Mouse (Mus musculus) 416B (cell line): ENCODE measurements at regions not wholly inside any gene's neighbourhood (a gene's known extent, or its start where the extent isn't known, plus 50 kb on each side); places are given as distances from the start of the nearest gene placed in this dataset.

Source experiments
- DNase-seq: peaks from one replicate; pipeline ENCODE4 v3.0.0; 2011; ENCODE audit warnings: low read depth

DNA sequence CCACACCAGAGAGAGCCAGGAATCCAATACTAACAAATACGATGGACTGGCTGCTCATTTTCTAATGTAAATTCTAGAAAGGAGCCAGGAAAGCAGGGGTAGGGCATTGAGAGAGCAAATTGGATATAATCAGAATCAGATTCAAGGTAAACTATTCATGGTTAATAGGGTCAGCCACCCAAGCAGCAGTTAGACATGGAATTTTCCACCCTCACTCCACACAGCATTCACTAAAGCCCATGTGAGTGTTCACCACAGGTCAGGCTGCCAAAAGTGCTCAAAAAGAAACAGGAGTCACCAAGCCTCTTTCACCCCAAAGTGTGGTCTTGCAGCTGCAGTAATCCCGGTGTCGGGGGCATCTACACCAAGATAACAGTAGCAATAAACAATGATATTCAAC is 596.9 kb downstream of the Tox3 start:
- no peak for DNase-seq

GRCm38 (mm10) chr8:89747726-89748125 is 600.4 kb downstream of the Tox3 start:
- DNase-seq, result no peak

- no peak for DNase-seq
These were observed 603.7 kb downstream of the Tox3 start for GRCm38 (mm10) chr8:89744267-89745028.

GRCm38 (mm10) chr8:89738657-89739056 is 609.5 kb downstream of the Tox3 start:
- no peak for DNase-seq

DNA sequence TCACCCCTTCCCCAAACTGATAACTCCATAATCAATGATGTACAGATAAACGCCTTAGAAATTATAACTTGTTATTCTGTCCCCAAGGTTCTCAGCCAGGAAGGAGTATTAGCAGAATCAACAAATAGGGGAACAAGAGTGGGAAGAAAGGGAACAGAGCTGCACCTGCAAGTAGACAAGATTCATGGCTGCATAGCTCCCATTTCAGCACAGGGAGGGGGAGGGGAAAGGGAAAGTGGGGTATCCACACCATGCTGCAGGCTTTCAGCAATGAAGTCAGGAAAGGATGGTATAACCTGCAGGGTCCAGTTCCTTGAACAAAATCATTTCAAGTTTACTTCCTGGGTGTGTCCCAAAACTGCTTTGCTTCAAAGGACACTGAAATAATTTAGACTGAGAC is 610.5 kb downstream of the Tox3 start:
- DNase-seq, result no peak

DNA sequence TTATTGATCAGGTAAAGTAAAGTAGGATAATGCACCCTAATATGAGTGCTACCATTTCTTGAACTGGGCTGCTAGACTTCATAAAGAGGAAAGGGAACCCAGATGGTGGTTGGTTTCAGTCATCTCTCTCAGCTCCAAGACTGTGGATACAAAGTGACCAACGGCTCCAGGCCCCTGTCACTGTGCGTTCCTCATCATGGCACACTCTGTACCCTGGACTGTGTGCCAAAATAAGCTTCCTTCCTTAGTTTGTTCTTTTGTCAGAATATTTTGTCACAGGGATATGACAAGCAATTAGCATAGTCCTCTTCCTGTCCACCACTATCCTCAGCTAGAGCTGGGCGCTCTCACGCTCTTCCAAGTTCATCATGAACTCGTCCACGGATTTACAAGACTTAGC is 620.9 kb downstream of the Tox3 start:
- no peak for DNase-seq

DNA sequence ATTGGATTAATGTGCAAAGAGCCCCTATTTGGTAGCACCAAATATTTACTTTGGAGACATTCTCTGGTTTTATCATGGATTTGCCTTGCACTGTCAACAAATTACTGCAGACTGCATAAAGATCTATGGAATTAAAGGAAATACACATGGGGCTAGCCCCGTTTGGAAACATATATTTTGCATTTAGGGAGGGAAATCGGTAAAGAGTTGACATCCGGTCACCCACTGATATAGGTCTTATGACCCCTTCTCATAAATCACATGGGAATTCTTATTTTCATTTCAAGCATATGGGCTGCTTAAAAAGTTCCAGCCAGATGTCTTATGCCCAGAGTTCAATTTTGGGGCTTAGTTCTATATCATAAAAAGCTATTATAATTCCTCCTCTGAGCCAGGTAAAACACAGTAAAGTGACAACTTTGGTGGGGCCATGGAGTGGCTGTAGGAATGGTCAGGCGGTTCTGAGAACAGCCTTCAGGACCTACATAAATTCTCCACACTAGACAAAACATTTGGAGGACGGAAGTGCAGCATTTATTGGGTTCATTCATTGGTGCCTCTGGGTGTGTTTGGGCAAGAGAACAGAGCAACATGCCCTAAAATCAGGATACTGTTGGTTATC is 626.3 kb downstream of the Tox3 start:
- no peak for DNase-seq

DNA sequence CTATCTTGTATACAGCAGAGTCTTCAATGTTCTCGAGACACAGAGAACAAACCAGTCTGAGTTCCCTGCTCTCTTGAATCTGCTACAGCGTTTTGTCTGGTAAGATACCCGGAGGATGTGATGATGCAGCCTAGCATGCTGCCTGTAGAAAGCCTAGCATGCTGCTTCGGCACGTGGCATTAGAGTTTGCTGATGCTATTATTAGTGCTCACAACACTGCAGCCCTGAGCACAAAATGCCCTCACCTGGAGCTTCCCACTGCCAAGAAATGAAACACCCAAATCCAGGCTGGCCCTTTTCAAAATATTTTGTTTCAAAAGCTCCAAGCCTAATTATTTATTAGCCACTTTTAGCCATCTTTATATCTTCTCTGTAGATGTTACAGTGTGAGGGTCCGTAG is 634.3 kb downstream of the Tox3 start:
- no peak for DNase-seq

- DNase-seq, result no peak
These were observed 640.7 kb downstream of the Tox3 start for GRCm38 (mm10) chr8:89707341-89707928.

- no peak for DNase-seq
These were observed 641.7 kb upstream of the Sall1 start for GRCm38 (mm10) chr8:89685696-89686095.

- no peak for DNase-seq
These were observed 637.0 kb upstream of the Sall1 start for GRCm38 (mm10) chr8:89680937-89681336.

DNA sequence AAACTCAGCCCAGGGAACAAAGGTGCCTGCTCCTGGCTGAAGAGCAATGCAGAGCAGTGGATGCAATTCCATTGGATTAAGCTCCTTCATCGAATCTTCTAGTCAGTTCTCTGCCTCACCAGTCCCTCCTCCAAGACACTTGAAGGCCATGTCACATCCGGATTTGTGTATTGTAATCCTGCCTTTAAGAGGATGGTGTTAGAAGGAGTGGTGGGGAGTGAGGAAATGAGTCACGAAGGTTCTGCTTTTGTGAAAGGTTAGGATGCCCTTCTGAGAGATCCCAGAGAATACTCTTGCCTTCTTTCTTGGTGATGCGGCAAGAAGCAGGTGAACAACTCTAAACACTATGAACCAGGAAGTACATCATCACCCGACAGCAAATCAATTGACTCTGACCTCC is 636.4 kb upstream of the Sall1 start:
- DNase-seq, result no peak

DNA sequence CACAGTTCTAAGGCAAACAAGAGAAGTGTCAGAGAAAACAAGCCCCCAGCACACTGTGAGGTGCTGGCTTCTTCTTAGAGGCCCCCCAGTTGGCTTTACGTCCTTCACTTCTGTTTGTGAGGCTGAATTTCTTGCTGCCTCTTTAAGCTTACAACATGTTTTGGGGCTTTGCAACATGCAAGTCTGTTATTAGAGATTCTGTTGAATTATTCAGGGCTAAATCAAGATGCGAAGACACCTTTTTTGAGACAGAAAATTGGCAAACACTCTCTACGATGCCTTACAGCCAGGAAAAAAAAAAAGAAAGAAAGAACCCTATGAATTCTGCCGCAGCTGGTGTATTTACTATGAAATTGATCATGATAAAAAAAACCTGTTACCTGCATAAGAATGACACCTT is 635.6 kb upstream of the Sall1 start:
- DNase-seq, result no peak

DNA sequence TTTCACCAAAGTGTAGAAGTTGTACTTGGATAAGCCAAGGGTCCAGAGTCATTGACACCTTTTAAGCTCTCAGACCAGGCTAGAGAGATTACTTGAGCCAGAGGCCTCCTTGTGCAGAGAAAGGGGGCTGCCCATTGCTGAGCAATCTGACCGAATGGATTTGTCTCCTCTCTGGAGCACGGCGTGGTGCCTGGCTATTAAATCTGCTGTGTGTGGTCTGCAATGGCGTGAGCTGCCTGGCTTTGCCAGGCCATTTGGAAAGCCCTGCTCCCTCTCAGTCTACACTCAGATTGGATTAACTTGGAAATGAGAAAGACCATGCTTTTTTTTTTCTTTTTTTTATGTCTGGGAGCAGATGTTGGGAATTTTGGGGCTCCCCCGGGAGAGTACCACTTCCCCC is 633.3 kb upstream of the Sall1 start:
- DNase-seq, result no peak

GRCm38 (mm10) chr8:89673911-89674310 is 629.9 kb upstream of the Sall1 start:
- DNase-seq, result no peak

GRCm38 (mm10) chr8:89672631-89673030 is 628.7 kb upstream of the Sall1 start:
- no peak for DNase-seq

GRCm38 (mm10) chr8:89664911-89665689 is 621.1 kb upstream of the Sall1 start:
- no peak for DNase-seq

GRCm38 (mm10) chr8:89663859-89664258 is 619.9 kb upstream of the Sall1 start:
- no peak for DNase-seq

- DNase-seq, result no peak
These were observed 615.3 kb upstream of the Sall1 start for GRCm38 (mm10) chr8:89658998-89659944.

GRCm38 (mm10) chr8:89655369-89655768 is 611.4 kb upstream of the Sall1 start:
- no peak for DNase-seq

DNA sequence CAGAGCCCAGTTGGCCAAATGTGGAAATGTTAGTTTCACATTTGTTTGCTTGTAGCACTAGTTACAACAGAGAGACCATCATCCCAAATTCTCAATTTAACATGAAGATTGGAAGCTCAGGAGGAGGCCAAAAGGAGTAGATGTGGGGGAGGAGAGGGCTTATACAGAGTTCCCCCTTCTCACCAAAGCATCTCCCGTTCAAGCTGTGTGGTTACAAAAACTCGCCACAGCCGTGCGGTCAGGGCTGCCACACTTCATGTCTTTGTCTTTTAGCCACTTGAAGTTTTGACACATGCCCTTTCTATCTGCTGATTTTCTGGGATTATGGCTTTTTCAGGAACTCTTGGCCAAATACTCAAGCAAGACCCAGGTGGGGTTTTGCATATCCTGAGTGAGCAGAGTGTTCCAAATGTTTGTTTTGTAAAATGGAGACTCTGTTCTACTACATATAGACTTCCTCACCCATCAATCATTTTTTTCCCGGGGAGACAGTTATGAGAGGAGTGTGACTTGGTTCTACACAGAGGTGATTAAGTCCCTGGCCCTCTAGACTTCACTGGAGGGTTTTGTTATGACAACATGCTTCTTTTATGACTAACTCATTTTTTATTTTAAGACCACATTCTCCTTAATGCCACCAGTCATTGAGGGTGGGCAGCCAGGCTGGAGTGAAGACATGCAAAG is 605.4 kb upstream of the Sall1 start:
- DNase-seq, result no peak
